Mouse (Mus musculus) spleen, postnatal 10 days (tissue): Measurements from ENCODE around the gene A730046J19Rik.

Source experiments
- DNase-seq, 2 experiments: peaks; one replicate each; pipeline ENCODE4 v3.0.0; 2021 to 2022; ENCODE audit warnings: low spot score in 2 of 2

The A730046J19Rik gene

GRCm38 (mm10) chrX:144153523-144153922, at the start of gene A730046J19Rik:
Gene A730046J19Rik (plus strand): TSS chrX:144153695.
- no peak for DNase-seq

GRCm38 (mm10) chrX:144104619-144105416, 48.7 kb upstream of the A730046J19Rik start:
- no peak for DNase-seq

- no peak for DNase-seq
Measured at GRCm38 (mm10) chrX:144136281-144136680, 17.2 kb upstream of the A730046J19Rik start.

- no peak for DNase-seq
Measured at GRCm38 (mm10) chrX:144149987-144150386, 3.5 kb upstream of the A730046J19Rik start.

- no peak for DNase-seq
Measured at GRCm38 (mm10) chrX:144154111-144154510, 616 bp downstream of the A730046J19Rik start.

GRCm38 (mm10) chrX:144162936-144163335, 9.4 kb downstream of the A730046J19Rik start:
- no peak for DNase-seq
